Mouse (Mus musculus) subcutaneous adipose tissue, adult 2 months (tissue): ENCODE results near the gene Rergl. TPM values are rescaled to one million over a fixed set of nuclear protein-coding genes. Genes with fewer than 3 reads are reported as not detected.

Experiments used
- polyA plus RNA-seq: library from polyadenylated mRNA; depleted of rRNA; stranded (reverse); fragments of >200 nt; gene quantifications from 2 replicates; pipeline ENCODE4 v1.2.3, GENCODE M21; 2012; ENCODE audit warnings: low replicate concordance; rRNA removed

Rergl gene
- 0.66 and 0.87 TPM in 2 replicates for polyA plus RNA-seq

DNA sequence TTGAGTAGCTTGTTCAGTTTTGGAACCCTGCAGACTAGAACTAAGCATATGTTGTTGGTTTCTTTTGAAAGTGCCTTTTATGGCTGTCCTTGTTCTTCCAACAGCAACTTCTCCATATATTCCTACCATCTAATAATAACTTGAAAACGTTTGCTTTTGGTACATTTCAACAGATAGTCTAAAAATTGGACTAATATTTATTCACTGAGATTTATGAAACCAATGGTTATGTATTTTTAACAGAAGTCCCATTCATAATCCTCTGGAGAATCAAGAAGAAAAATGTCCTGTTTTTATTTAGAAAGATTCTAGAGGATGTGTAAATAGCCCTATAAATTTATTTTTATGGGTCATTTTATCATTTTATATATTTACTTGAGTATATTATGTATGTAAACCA is at the start of gene Rergl:
Gene Rergl (minus strand): TSS at position 101 of the 400 bp plus-strand sequence.

Other genes starting within 250 kb of the Rergl start
- gene Pik3c2g, start 85.2 kb upstream of the Rergl start, polyA plus RNA-seq = 0.07 and 1.3 TPM in 2 replicates